Mouse (Mus musculus): ENCODE results near the gene Trim46. TPM values are rescaled to one million over a fixed set of nuclear protein-coding genes. Genes with fewer than 3 reads are reported as not detected.

Trim46 gene
- total and polyA plus RNA-seq, 2 experiments = 0.16 to 0.18 TPM

GRCm38 (mm10) chr3:89230561-89230960 is 15.5 kb downstream of the Trim46 start:
- no peaks in the 10 kb centered on the region for H3K79me2 ChIP-seq (ENCODE audit: control insufficient read depth, insufficient read depth, low read length)
- no peak overlapping the region for H3K9ac ChIP-seq (ENCODE audit: low read depth, low read length)
- peaks cover 3% of the 10 kb centered on the region; the same call in 1 of the 2 replicates for H3K4me1 ChIP-seq (ENCODE audit: control insufficient read depth, insufficient read depth, low read length)
- no peak overlapping the region for H3K4me3 ChIP-seq (ENCODE audit: insufficient read depth, low read depth, low read length)
- no peak for DNase-seq (ENCODE audit: extremely low read depth, low read depth, low spot score)
- 0 out of 2 replicates have a peak, but pooled peaks cover 2% of the 10 kb centered on the region for H3K27me3 ChIP-seq (ENCODE audit: control insufficient read depth, insufficient read depth, low read length)
- 84% methylated on average over 2 of the region's 2 CpGs for WGBS
- H3K27ac ChIP-seq (replicated peaks; ENCODE audit: insufficient read depth, low read depth, low read length) = no peak overlapping the region
- TF ChIP-seq POLR2A (IDR thresholded peaks at IDR 0.05; ENCODE audit: extremely low read depth, insufficient read depth, low read length) (no peak), CTCF (IDR thresholded peaks at IDR 0.05; ENCODE audit: low read depth, low read length) (no peak)
- no peaks in the 10 kb centered on the region for H3K36me3 ChIP-seq (ENCODE audit: control insufficient read depth, insufficient read depth, low read length)

DNA sequence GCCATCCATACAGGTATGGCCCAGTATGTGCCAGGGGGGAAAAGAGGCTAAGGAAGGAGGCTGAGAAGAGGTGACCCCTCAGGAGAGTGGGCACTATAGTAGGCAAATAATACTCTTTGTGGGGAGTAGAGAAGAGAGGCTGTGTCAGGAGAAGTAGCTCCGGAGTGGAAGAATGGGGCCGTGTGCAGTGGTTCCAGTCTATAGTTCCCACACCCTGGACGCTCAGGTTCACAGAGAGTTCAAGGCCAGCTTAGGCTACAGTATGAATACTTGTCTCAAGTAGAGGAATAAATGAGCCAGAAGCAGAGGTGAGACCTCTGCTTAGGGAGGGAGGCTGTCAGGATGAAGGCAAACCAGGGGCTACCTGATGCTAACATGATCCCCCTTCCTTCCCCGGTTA is 16.8 kb downstream of the Trim46 start:
- TF ChIP-seq CTCF (IDR thresholded peaks at IDR 0.05; ENCODE audit: low read depth, low read length) (no peak), POLR2A (IDR thresholded peaks at IDR 0.05; ENCODE audit: extremely low read depth, insufficient read depth, low read length) (no peak)
- H3K27ac ChIP-seq (replicated peaks; ENCODE audit: insufficient read depth, low read depth, low read length) = no peak overlapping the region
- 83% methylated on average over 4 of the region's 4 CpGs for WGBS
- H3K9ac ChIP-seq (ENCODE audit: low read depth, low read length) = no peak overlapping the region
- H3K4me3 ChIP-seq (ENCODE audit: insufficient read depth, low read depth, low read length) = no peak overlapping the region
- DNase-seq (ENCODE audit: extremely low read depth, low read depth, low spot score) = no peak
- 0 out of 2 replicates have a peak, but pooled peaks cover 2% of the 10 kb centered on the region for H3K27me3 ChIP-seq (ENCODE audit: control insufficient read depth, insufficient read depth, low read length)
- H3K36me3 ChIP-seq (ENCODE audit: control insufficient read depth, insufficient read depth, low read length) = no peaks in the 10 kb centered on the region
- H3K79me2 ChIP-seq (ENCODE audit: control insufficient read depth, insufficient read depth, low read length) = no peaks in the 10 kb centered on the region
- peaks cover 3% of the 10 kb centered on the region; the same call in 1 of the 2 replicates for H3K4me1 ChIP-seq (ENCODE audit: control insufficient read depth, insufficient read depth, low read length)

DNA sequence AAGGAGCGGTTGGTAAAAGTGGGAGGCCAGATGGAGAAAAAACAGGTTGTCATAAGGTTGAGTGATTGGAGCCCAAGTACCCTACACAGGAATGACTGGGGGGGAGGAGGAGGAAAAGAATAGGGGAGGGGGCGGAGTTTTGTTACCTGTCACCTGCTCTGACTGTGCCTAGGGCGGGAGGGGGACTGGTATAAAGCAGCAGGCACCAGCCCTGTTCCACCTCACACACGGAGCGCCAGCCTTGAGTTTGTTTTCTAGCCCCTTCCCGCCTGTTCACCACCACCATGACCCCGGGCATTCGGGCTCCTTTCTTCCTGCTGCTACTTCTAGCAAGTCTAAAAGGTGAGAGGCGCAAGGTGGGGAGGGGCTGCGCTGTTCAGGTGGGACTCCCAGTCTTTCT is 17.3 kb downstream of the Trim46 start, which contains the start of gene Muc1:
Gene Muc1 (plus strand): TSS at position 222 of the 400 bp plus-strand sequence.
- Histone ChIP-seq H3K27me3 (ENCODE audit: control insufficient read depth, insufficient read depth, low read length) (0 out of 2 replicates have a peak, but pooled peaks cover 2% of the 10 kb centered on the region), H3K27ac (replicated peaks; ENCODE audit: insufficient read depth, low read depth, low read length) (peak within 1 kb of the TSS; percentile 41; the same call in 1 of the 2 replicates)

DNA sequence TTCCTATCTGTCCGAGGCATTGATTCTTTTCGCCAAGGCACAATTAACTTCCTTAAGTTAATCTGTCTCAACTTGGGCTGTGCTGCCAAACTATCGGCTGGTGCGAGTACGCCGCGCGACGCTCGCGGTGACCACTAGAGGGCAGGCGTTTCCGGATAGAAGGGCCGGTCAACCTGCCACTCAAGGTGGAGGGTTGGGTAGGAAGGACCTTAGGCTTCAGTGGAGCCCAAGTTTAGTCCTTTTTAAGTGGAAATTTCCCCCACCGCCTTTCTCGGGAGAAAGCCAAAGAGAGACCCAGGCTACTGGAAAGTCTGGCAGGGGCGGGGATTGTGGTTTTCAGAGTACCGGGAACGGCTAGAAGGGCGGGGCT is 17.9 kb downstream of the Trim46 start:
- TF ChIP-seq CTCF (IDR thresholded peaks at IDR 0.05; ENCODE audit: low read depth, low read length) (peak; percentile 93), POLR2A (IDR thresholded peaks at IDR 0.05; ENCODE audit: extremely low read depth, insufficient read depth, low read length) (no peak)
- Histone ChIP-seq H3K4me3 (ENCODE audit: insufficient read depth, low read depth, low read length) (peak overlapping the region; percentile 53), H3K79me2 (ENCODE audit: control insufficient read depth, insufficient read depth, low read length) (no peaks in the 10 kb centered on the region), H3K27ac (replicated peaks; ENCODE audit: insufficient read depth, low read depth, low read length) (peak overlapping the region; percentile 41; the same call in 1 of the 2 replicates), H3K4me1 (ENCODE audit: control insufficient read depth, insufficient read depth, low read length) (peaks cover 3% of the 10 kb centered on the region; the same call in 1 of the 2 replicates), H3K36me3 (ENCODE audit: control insufficient read depth, insufficient read depth, low read length) (no peaks in the 10 kb centered on the region), H3K9ac (ENCODE audit: low read depth, low read length) (peak overlapping the region; percentile 64), H3K27me3 (ENCODE audit: control insufficient read depth, insufficient read depth, low read length) (0 out of 2 replicates have a peak, but pooled peaks cover 2% of the 10 kb centered on the region)
- under 1% methylated on average over 20 of the region's 20 CpGs for WGBS
- peak; percentile 55 for DNase-seq (ENCODE audit: extremely low read depth, low read depth, low spot score)

More for the DNA sequence above, 17.3 kb downstream of the Trim46 start, which contains the start of gene Muc1:
- H3K4me3 ChIP-seq (ENCODE audit: insufficient read depth, low read depth, low read length) = peak within 1 kb of the TSS; percentile 53
- H3K36me3 ChIP-seq (ENCODE audit: control insufficient read depth, insufficient read depth, low read length) = no peaks in the 10 kb centered on the region
- 53% methylated on average over 10 of the region's 10 CpGs for WGBS
- H3K79me2 ChIP-seq (ENCODE audit: control insufficient read depth, insufficient read depth, low read length) = no peaks in the 10 kb centered on the region
- TF ChIP-seq POLR2A (IDR thresholded peaks at IDR 0.05; ENCODE audit: extremely low read depth, insufficient read depth, low read length) (no peak), CTCF (IDR thresholded peaks at IDR 0.05; ENCODE audit: low read depth, low read length) (no peak)
- peak within 1 kb of the TSS; percentile 64 for H3K9ac ChIP-seq (ENCODE audit: low read depth, low read length)
- peaks cover 3% of the 10 kb centered on the region; the same call in 1 of the 2 replicates for H3K4me1 ChIP-seq (ENCODE audit: control insufficient read depth, insufficient read depth, low read length)
- DNase-seq (ENCODE audit: extremely low read depth, low read depth, low spot score) = no peak

GRCm38 (mm10) chr3:89227307-89228179 is 18.6 kb downstream of the Trim46 start:
- Histone ChIP-seq H3K9ac (ENCODE audit: low read depth, low read length) (no peak overlapping the region; the same call in 1 of the 2 replicates), H3K27ac (replicated peaks; ENCODE audit: insufficient read depth, low read depth, low read length) (no peak overlapping the region), H3K27me3 (ENCODE audit: control insufficient read depth, insufficient read depth, low read length) (0 out of 2 replicates have a peak, but pooled peaks cover 2% of the 10 kb centered on the region), H3K4me1 (ENCODE audit: control insufficient read depth, insufficient read depth, low read length) (peaks cover 3% of the 10 kb centered on the region; the same call in 1 of the 2 replicates), H3K4me3 (ENCODE audit: insufficient read depth, low read depth, low read length) (peak overlapping the region; percentile 34; the same call in 1 of the 2 replicates), H3K79me2 (ENCODE audit: control insufficient read depth, insufficient read depth, low read length) (no peaks in the 10 kb centered on the region), H3K36me3 (ENCODE audit: control insufficient read depth, insufficient read depth, low read length) (no peaks in the 10 kb centered on the region)
- DNase-seq (ENCODE audit: extremely low read depth, low read depth, low spot score) = no peak
- no peak for TF ChIP-seq CTCF (IDR thresholded peaks at IDR 0.05; ENCODE audit: low read depth, low read length)
- TF ChIP-seq POLR2A (IDR thresholded peaks at IDR 0.05; ENCODE audit: extremely low read depth, insufficient read depth, low read length) = no peak
- 17% methylated on average over 41 of the region's 41 CpGs for WGBS

Measured in liver, adult 2 months (tissue).